Mouse (Mus musculus): ENCODE data around the gene Fhit.

GRCm38 (mm10) chr14:10305286-10305685, 856.5 kb downstream of the Fhit start:
- TF ChIP-seq CTCF (IDR thresholded peaks at IDR 0.05; ENCODE audit: insufficient read depth, low read length) (no peak), POLR2A (IDR thresholded peaks at IDR 0.05; ENCODE audit: borderline replicate concordance, extremely low read depth, low read depth, low read length) (no peak)
